Comparison of ENCODE assay signal across 23 mouse cellular contexts in genomic region chr6:95592396-95592795, GRCm38 (mm10).
"Had no signal": no experiment of that assay in that cellular context is flagged by ENCODE, and none has a peak within 500 bp of the region (broad histone marks: within the 10 kb centered on the region; RNA-seq: fewer than 3 reads in every experiment).

No protein-coding gene starts in this region.

- ATAC-seq: intestine, embryonic 15.5 days; liver, embryonic 12.5 days; midbrain, embryonic 13.5 days; midbrain, embryonic 16.5 days had no signal

- H3K27me3 ChIP-seq: intestine, embryonic 15.5 days; limb, embryonic 13.5 days; liver, embryonic 12.5 days; liver, embryonic 15.5 days; lung, embryonic 15.5 days; megakaryocyte, embryonic 14.5 days; midbrain, embryonic 13.5 days; neural tube, embryonic 13.5 days; stomach, embryonic 15.5 days had no signal

- H3K9ac ChIP-seq: intestine, embryonic 15.5 days; limb, embryonic 13.5 days; liver, embryonic 12.5 days; liver, embryonic 15.5 days; lung, embryonic 15.5 days; midbrain, embryonic 13.5 days; neural tube, embryonic 13.5 days; stomach, embryonic 15.5 days had no signal

- H3K4me2 ChIP-seq: intestine, embryonic 15.5 days; limb, embryonic 13.5 days; liver, embryonic 12.5 days; liver, embryonic 15.5 days; lung, embryonic 15.5 days; midbrain, embryonic 13.5 days; neural tube, embryonic 13.5 days; stomach, embryonic 15.5 days had no signal

- H3K4me1 ChIP-seq: limb, embryonic 13.5 days had no signal

- DNase-seq: layer of hippocampus, adult 9-11 months; liver; lung, adult 18-20 months; lung, postnatal 10 days; lung, postnatal 36 days; retina, postnatal 1 day; right cerebral cortex, postnatal 25 days; spleen, adult 18-20 months; thymus, postnatal 25 days had no signal

- H3K36me3 ChIP-seq: intestine, embryonic 15.5 days; lung, embryonic 15.5 days; midbrain, embryonic 13.5 days; neural tube, embryonic 13.5 days; stomach, embryonic 15.5 days had no signal

- H3K4me3 ChIP-seq: intestine, embryonic 15.5 days; layer of hippocampus, adult 2 months; limb, embryonic 10.5 days; limb, embryonic 13.5 days; liver, embryonic 12.5 days; liver, embryonic 15.5 days; lung, embryonic 15.5 days; megakaryocyte, embryonic 14.5 days; midbrain, embryonic 10.5 days; midbrain, embryonic 13.5 days; myocyte; neural tube, embryonic 13.5 days; stomach, embryonic 15.5 days had no signal

- H3K27ac ChIP-seq: intestine, embryonic 15.5 days; layer of hippocampus, adult 2 months; limb, embryonic 10.5 days; limb, embryonic 13.5 days; liver, embryonic 12.5 days; liver, embryonic 15.5 days; lung, embryonic 15.5 days; midbrain, embryonic 10.5 days; midbrain, embryonic 13.5 days; neural tube, embryonic 13.5 days; stomach, embryonic 15.5 days had no signal

- H3K9me3 ChIP-seq: intestine, embryonic 15.5 days; limb, embryonic 10.5 days; limb, embryonic 13.5 days; liver, embryonic 12.5 days; liver, embryonic 15.5 days; lung, embryonic 15.5 days; megakaryocyte, embryonic 14.5 days; midbrain, embryonic 10.5 days; midbrain, embryonic 13.5 days; neural tube, embryonic 13.5 days; stomach, embryonic 15.5 days had no signal
